Mouse (Mus musculus): ENCODE data around the gene Olfr462.

GRCm38 (mm10) chr11:87933731-87934130 lies 41.7 kb upstream of the Olfr462 start:
- TF ChIP-seq CTCF (IDR thresholded peaks at IDR 0.05; ENCODE audit: extremely low read depth, insufficient read depth, low read length) (no peak), POLR2A (IDR thresholded peaks at IDR 0.05; ENCODE audit: extremely low read depth, insufficient read depth, low read length) (no peak)

Measured in cortical plate, adult 2 months (tissue).